Mouse (Mus musculus) neural tube, embryonic 12.5 days (tissue): Measurements from ENCODE around the gene Skida1. TPM values are rescaled to one million over a fixed set of nuclear protein-coding genes. Genes with fewer than 3 reads are reported as not detected.

Experiments used
- ATAC-seq: fragments of 200-750 bp; cut with Nextera tagmentation; 2 replicates; pipeline ENCODE4 v1.8.0; 2017; ENCODE audit warnings: low read depth, mild to moderate bottlenecking, moderate TSS enrichment, moderate library complexity; ENCODE audit not compliant: low FRiP score
- H3K27ac ChIP-seq: fragments of 300-500 bp; sonication (generic); 2 replicates; pipeline ENCODE4 v1.5.1; 2016
- H3K27me3 ChIP-seq: fragments of 300-500 bp; sonication (generic); replicated peaks from 2 replicates; pipeline ENCODE4 v1.6.1; 2016; ENCODE audit warnings: mild to moderate bottlenecking
- H3K36me3 ChIP-seq: fragments of 300-500 bp; sonication (generic); 2 replicates; pipeline ENCODE4 v1.6.1; 2016; ENCODE audit warnings: mild to moderate bottlenecking
- H3K4me1 ChIP-seq: fragments of 300-500 bp; sonication (generic); 2 replicates; pipeline ENCODE4 v1.6.1; 2016
- H3K4me2 ChIP-seq: fragments of 300-500 bp; sonication (generic); replicated peaks from 2 replicates; pipeline ENCODE4 v1.6.1; 2016; ENCODE audit warnings: mild to moderate bottlenecking
- H3K4me3 ChIP-seq: fragments of 300-500 bp; sonication (generic); 2 replicates; pipeline ENCODE4 v1.5.1; 2016
- H3K9ac ChIP-seq: fragments of 300-500 bp; sonication (generic); 2 replicates; pipeline ENCODE4 v1.6.1; 2016; ENCODE audit warnings: mild to moderate bottlenecking
- H3K9me3 ChIP-seq: fragments of 300-500 bp; sonication (generic); 2 replicates; pipeline ENCODE4 v1.6.1; 2016; ENCODE audit warnings: mild to moderate bottlenecking
- WGBS: fragments of 180-500 bp; shearing (Covaris S2); methylation state at CpG from one replicate; pipeline ENCODE4 v1.1.7; 2016; 5-methylcytosine and 5-hydroxymethylcytosine counted together
- polyA plus RNA-seq: library from polyadenylated mRNA; unstranded; fragments of >200 nt; fragmentation: Nextera tagmentation; extraction: Ambion mirVana; gene quantifications from 2 replicates; pipeline ENCODE4 v1.2.1, GENCODE M21; 2016

The Skida1 gene
- polyA plus RNA-seq, 1 experiment from 2014 or later, result 13.4 TPM

GRCm38 (mm10) chr2:18045143-18045780, 3.6 kb downstream of the Skida1 start:
- peak overlapping the region; percentile 100; the same call in 1 of the 2 replicates for H3K27ac ChIP-seq
- H3K36me3 ChIP-seq, result no peaks in the 10 kb centered on the region
- H3K4me1 ChIP-seq, result peaks cover 51% of the 10 kb centered on the region
- peak overlapping the region; percentile 99 for H3K4me3 ChIP-seq
- ATAC-seq, result no peak
- H3K9me3 ChIP-seq, result no peaks in the 10 kb centered on the region
- H3K9ac ChIP-seq, result peak overlapping the region; percentile 100
- WGBS, result 5% methylated on average over 7 of the region's 7 CpGs
- peak overlapping the region; percentile 66 for H3K4me2 ChIP-seq
- no peaks in the 10 kb centered on the region for H3K27me3 ChIP-seq

GRCm38 (mm10) chr2:18041199-18041885, 7.5 kb downstream of the Skida1 start:
- 2% methylated on average over 14 of the region's 14 CpGs for WGBS
- Histone ChIP-seq H3K4me2 (peak overlapping the region; percentile 66), H3K27ac (peak overlapping the region; percentile 69), H3K27me3 (no peaks in the 10 kb centered on the region), H3K36me3 (no peaks in the 10 kb centered on the region), H3K4me1 (peaks cover 62% of the 10 kb centered on the region), H3K9ac (peak overlapping the region; percentile 68), H3K9me3 (no peaks in the 10 kb centered on the region), H3K4me3 (peak overlapping the region; percentile 22)
- peak; percentile 51 for ATAC-seq

- Histone ChIP-seq H3K36me3 (no peaks in the 10 kb centered on the region), H3K4me3 (peak overlapping the region; percentile 22), H3K9ac (peak overlapping the region; percentile 68), H3K27me3 (no peaks in the 10 kb centered on the region), H3K9me3 (no peaks in the 10 kb centered on the region), H3K27ac (peak overlapping the region; percentile 69), H3K4me2 (peak overlapping the region; percentile 66), H3K4me1 (peaks cover 62% of the 10 kb centered on the region)
- ATAC-seq, result peak; percentile 41
- WGBS, result 7% methylated on average over 27 of the region's 27 CpGs
Measured at GRCm38 (mm10) chr2:18040347-18041160, 8.3 kb downstream of the Skida1 start.

GRCm38 (mm10) chr2:18039566-18040290, 9.1 kb downstream of the Skida1 start:
- Histone ChIP-seq H3K27me3 (no peaks in the 10 kb centered on the region), H3K4me1 (peaks cover 63% of the 10 kb centered on the region), H3K9ac (peak overlapping the region; percentile 68), H3K36me3 (no peaks in the 10 kb centered on the region), H3K9me3 (no peaks in the 10 kb centered on the region), H3K4me3 (peak overlapping the region; percentile 33), H3K4me2 (peak overlapping the region; percentile 66), H3K27ac (peak overlapping the region; percentile 69)
- 1% methylated on average over 46 of the region's 46 CpGs for WGBS
- peak; percentile 77 for ATAC-seq

GRCm38 (mm10) chr2:18038895-18039371, 9.9 kb downstream of the Skida1 start:
- no peaks in the 10 kb centered on the region for H3K36me3 ChIP-seq
- WGBS, result 16% methylated on average over 10 of the region's 10 CpGs
- H3K9me3 ChIP-seq, result no peaks in the 10 kb centered on the region
- H3K9ac ChIP-seq, result peak overlapping the region; percentile 68
- 0 out of 2 replicates have a peak overlapping the region, but pooled peaks have one; percentile 5 for H3K4me3 ChIP-seq
- H3K27ac ChIP-seq, result 0 out of 2 replicates have a peak overlapping the region, but pooled peaks have one; percentile 69
- ATAC-seq, result peak; percentile 23; the same call in 1 of the 2 replicates
- peak overlapping the region; percentile 66 for H3K4me2 ChIP-seq
- no peaks in the 10 kb centered on the region for H3K27me3 ChIP-seq
- peaks cover 63% of the 10 kb centered on the region for H3K4me1 ChIP-seq

- no peak overlapping the region for H3K4me3 ChIP-seq
- no peaks in the 10 kb centered on the region for H3K36me3 ChIP-seq
- peaks cover 66% of the 10 kb centered on the region for H3K4me1 ChIP-seq
- H3K9me3 ChIP-seq, result no peaks in the 10 kb centered on the region
- no peak overlapping the region for H3K9ac ChIP-seq
- peak overlapping the region; percentile 66 for H3K4me2 ChIP-seq
- WGBS, result 47% methylated on average over 3 of the region's 3 CpGs
- ATAC-seq, result no peak
- H3K27ac ChIP-seq, result no peak overlapping the region
- H3K27me3 ChIP-seq, result no peaks in the 10 kb centered on the region
Measured at GRCm38 (mm10) chr2:18038141-18038752, 10.6 kb downstream of the Skida1 start.

GRCm38 (mm10) chr2:18037491-18037890, 11.4 kb downstream of the Skida1 start, which contains the start of gene A930004D18Rik:
Gene A930004D18Rik, minus strand, starts transcription at chr2:18037737.
- Histone ChIP-seq H3K4me1 (peaks cover 66% of the 10 kb centered on the region), H3K36me3 (no peaks in the 10 kb centered on the region), H3K9ac (no peak within 1 kb of the TSS), H3K9me3 (no peaks in the 10 kb centered on the region), H3K4me3 (no peak within 1 kb of the TSS), H3K27me3 (no peaks in the 10 kb centered on the region), H3K27ac (no peak within 1 kb of the TSS), H3K4me2 (peak within 1 kb of the TSS; percentile 66)
- WGBS, result 76% methylated on average over 2 of the region's 2 CpGs
- ATAC-seq, result no peak

GRCm38 (mm10) chr2:18034371-18035250, 14.2 kb downstream of the Skida1 start:
- Histone ChIP-seq H3K27me3 (no peaks in the 10 kb centered on the region), H3K27ac (no peak overlapping the region), H3K9me3 (no peaks in the 10 kb centered on the region), H3K4me1 (peaks cover 64% of the 10 kb centered on the region), H3K4me2 (no peak overlapping the region), H3K4me3 (no peak overlapping the region), H3K9ac (no peak overlapping the region), H3K36me3 (no peaks in the 10 kb centered on the region)
- WGBS, result 47% methylated on average over 10 of the region's 10 CpGs
- no peak for ATAC-seq

GRCm38 (mm10) chr2:18033166-18034108, 15.4 kb downstream of the Skida1 start:
- no peak overlapping the region for H3K27ac ChIP-seq
- H3K9me3 ChIP-seq, result no peaks in the 10 kb centered on the region
- no peaks in the 10 kb centered on the region for H3K36me3 ChIP-seq
- peaks cover 54% of the 10 kb centered on the region for H3K4me1 ChIP-seq
- no peaks in the 10 kb centered on the region for H3K27me3 ChIP-seq
- 30% methylated on average over 10 of the region's 10 CpGs for WGBS
- ATAC-seq, result peak; percentile 42; the same call in 1 of the 2 replicates
- H3K4me2 ChIP-seq, result peak overlapping the region; percentile 95
- H3K9ac ChIP-seq, result peak overlapping the region; percentile 27; the same call in 1 of the 2 replicates
- H3K4me3 ChIP-seq, result no peak overlapping the region

GRCm38 (mm10) chr2:18032538-18032895, 16.3 kb downstream of the Skida1 start:
- H3K27ac ChIP-seq, result no peak overlapping the region
- H3K9me3 ChIP-seq, result no peaks in the 10 kb centered on the region
- ATAC-seq, result no peak
- no peak overlapping the region for H3K4me3 ChIP-seq
- WGBS, result 44% methylated on average over 5 of the region's 5 CpGs
- H3K4me2 ChIP-seq, result peak overlapping the region; percentile 95
- H3K4me1 ChIP-seq, result peaks cover 49% of the 10 kb centered on the region
- H3K36me3 ChIP-seq, result no peaks in the 10 kb centered on the region
- H3K9ac ChIP-seq, result peak overlapping the region; percentile 21; the same call in 1 of the 2 replicates
- H3K27me3 ChIP-seq, result no peaks in the 10 kb centered on the region
